Mouse (Mus musculus) embryo, embryonic 11.5 days (tissue): ENCODE measurements around the gene Scml4.

ENCODE experiments used
- DNase-seq: peaks from one replicate; pipeline ENCODE4 v3.0.0-alpha.2; 2012; ENCODE audit warnings: low read depth, low spot score

Scml4 gene

GRCm38 (mm10) chr10:42947336-42947735, 87.2 kb downstream of the Scml4 start:
- DNase-seq, result no peak

GRCm38 (mm10) chr10:42950252-42950751, 90.1 kb downstream of the Scml4 start:
- no peak for DNase-seq

DNA sequence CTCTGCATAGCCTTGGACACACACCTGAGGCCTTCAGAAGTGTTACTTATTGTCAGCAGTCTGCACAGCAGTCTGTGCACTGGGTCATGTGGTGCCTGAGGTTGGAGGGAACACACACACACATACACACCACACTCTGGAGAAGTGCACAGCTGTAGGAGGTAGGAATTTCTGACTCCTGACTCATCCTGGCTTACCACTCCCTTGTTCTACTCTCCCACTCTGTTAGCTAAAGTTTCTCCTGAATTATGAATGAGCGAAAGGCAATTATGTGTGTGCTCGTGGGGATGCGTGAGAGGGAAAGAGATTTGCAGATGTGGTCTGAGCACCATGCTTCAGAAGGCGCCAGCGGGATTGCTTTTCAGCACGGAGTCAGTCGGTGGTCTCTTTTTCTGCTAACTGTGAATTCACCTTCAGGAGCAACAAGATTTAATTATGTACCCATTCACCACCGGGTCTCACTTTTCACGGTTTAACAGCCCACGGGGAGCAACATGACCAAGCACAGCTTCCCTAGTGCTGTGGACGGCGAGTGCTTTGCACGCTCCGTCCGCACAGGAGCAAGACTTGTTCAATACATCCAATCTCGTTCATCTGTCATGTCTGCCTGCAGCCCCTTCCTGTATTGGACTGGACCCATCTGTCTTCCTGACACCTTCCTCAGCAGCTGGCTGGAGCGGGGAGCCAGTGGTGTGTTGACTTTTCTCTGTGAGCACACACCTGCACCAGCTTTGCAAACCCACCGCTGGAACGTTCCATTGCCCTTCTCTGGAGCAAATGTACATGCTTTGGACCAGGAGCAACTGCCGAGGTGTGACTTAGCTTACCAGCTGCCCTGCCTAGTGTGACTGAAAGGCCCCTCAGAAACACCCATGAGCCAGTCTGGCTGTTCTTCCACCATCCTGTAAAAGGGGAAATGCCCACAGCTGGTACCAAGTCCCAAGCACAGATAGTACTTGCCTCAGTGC, 91.2 kb downstream of the Scml4 start:
- no peak for DNase-seq

- no peak for DNase-seq
These were observed 91.9 kb downstream of the Scml4 start for GRCm38 (mm10) chr10:42952046-42952420.

DNA sequence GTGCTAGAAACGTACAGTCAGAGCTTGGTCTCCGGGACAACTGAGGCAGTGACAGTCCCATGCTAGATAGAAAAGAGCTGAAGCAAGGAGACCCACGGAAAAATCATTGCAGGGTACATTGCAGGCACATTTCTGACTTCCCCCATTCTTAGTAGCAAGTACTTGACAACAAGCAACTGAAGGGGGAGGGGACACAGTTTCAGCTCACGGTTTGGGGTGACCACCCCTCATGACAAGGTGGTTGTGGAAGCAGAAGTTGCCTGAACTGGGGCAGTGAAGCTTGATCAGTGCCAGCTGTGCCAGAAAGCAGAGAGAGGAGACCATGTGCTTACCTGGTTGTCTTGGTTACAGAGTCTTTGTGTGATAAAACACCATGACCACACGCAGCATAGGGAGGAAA, 93.4 kb downstream of the Scml4 start:
- no peak for DNase-seq

GRCm38 (mm10) chr10:42955205-42955604, 95.0 kb downstream of the Scml4 start:
- no peak for DNase-seq

GRCm38 (mm10) chr10:42957881-42958651, 97.9 kb downstream of the Scml4 start:
- peak; percentile 71 for DNase-seq

GRCm38 (mm10) chr10:42958686-42959085, 98.5 kb downstream of the Scml4 start:
- no peak for DNase-seq

- no peak for DNase-seq
These were observed 101.6 kb downstream of the Scml4 start for GRCm38 (mm10) chr10:42961771-42962170.

GRCm38 (mm10) chr10:42962181-42962601, 102.0 kb downstream of the Scml4 start:
- DNase-seq, result no peak

- DNase-seq, result no peak
These were observed 102.5 kb downstream of the Scml4 start for GRCm38 (mm10) chr10:42962655-42963054.

DNA sequence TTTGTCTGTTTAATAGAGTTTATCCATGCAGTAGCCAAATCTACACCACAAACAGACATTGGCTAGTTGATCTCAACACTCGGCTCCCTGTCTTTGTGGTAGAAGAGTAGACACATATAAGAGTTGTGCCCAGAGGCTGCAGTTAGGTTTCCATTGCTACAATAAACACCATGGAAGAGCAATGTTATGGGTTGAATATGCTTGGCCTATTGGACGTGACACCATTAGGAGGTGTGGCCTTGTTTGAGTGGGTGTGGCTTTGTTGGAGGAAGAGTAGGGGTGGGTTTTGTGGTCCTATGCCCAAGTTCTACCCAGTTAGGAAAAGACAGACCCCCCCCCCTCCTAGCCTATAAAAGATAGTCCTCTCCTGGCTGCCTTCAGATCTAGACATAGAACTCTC, 102.9 kb downstream of the Scml4 start:
- no peak for DNase-seq

GRCm38 (mm10) chr10:42968332-42968731, 108.2 kb downstream of the Scml4 start:
- DNase-seq, result no peak

GRCm38 (mm10) chr10:42972504-42973172, 112.5 kb downstream of the Scml4 start:
- DNase-seq, result no peak

DNA sequence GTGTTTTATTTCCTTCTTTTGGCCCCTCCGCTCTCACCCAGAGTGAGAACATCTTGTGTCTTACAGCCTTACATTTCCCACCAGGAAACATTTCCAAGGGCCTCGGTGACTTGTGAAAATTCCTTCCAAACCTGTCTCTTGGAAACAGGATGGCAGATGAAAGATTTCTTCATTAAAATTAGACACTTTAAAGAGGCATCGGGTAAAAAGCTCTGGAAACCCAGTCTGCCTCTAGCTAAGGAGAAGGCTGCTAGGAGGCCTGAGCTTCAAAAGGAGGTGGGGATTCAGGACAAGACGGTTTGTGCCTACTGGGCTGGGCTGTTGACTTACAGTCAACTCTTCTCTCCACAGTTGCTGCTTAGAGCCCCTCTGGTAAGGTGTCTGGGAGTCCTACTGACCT, 113.4 kb downstream of the Scml4 start:
- no peak for DNase-seq

GRCm38 (mm10) chr10:42976577-42976976, 116.4 kb downstream of the Scml4 start:
- DNase-seq, result no peak

- DNase-seq, result no peak
These were observed 118.2 kb downstream of the Scml4 start for GRCm38 (mm10) chr10:42978346-42978745.

GRCm38 (mm10) chr10:42980999-42981757, 121.0 kb downstream of the Scml4 start:
- DNase-seq, result no peak

DNA sequence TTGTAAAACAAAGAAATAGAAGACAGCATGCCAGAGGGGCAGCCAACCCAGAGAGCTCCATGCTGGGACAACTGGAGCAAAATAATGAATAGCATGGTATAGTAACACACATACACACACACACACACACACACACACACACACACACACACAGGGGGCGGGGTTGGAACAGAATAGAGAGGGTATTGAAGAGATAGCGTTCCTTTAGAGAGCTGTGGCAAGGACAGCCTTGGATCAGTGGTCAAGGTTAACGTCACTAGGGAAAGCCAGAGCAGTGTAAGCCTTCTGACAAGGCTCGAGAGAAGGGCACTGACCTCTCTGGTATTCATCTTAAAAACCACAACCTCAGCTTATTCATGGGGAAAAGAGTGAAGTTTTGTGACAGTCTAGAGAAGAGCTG, 124.7 kb downstream of the Scml4 start:
- DNase-seq, result no peak

DNA sequence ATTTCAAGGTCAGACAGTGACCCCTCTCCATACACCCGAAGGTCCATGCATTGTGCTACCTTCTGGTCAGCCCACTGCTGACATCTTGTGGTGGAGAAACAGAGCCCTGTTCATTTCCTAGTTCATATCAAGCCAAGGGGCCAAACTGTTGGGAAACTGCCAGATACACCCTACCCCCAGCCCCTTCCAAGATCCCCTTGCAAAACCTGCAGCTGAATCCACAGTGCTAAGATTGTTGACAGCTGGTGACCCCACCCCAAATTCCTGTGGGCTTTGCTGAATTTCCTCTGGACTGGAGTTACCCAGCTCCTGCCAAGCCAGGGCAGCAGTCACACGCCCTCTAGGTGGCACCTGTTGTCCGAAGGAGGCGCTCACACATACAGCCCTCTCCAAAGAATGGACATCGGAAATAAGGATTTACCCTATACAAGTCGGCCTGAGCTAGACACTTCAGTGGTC, 127.5 kb downstream of the Scml4 start:
- no peak for DNase-seq

DNA sequence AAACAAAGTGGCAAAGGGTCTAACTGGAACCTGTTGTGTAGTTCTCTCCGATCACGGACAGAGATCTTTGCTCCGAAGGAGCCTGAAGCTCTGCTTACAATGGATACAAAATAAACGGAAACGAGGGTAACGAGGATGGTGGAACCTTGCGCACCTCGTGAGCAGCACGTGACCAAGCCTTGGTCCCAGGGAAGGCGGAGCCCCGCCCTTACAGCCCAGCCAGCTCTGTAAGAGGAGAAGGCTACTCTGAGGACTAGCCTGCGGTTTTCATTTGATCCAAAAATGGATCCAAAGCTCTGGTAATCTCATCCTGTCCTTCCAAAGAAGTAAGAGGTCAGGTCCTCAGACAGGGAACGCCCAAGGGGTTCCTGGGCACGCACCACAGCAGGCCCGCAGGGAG, 128.5 kb downstream of the Scml4 start:
- DNase-seq, result no peak
